Mouse (Mus musculus) forebrain, embryonic 11.5 days (tissue): ENCODE data around the gene Mmab. TPM values are rescaled to one million over a fixed set of nuclear protein-coding genes. Genes with fewer than 3 reads are reported as not detected.

Experiments
- ATAC-seq: fragments of 200-750 bp; cut with Nextera tagmentation; replicated peaks from 2 replicates; pipeline ENCODE4 v1.8.0; 2017; ENCODE audit warnings: moderate TSS enrichment; ENCODE audit not compliant: low FRiP score
- DNase-seq: peaks from one replicate; pipeline ENCODE4 v3.0.0-alpha.2; 2017; ENCODE audit warnings: low spot score
- H3K27ac ChIP-seq: fragments of 300-500 bp; sonication (generic); 2 replicates; pipeline ENCODE4 v1.5.1; 2014; ENCODE audit warnings: low read depth, low read length
- H3K27me3 ChIP-seq: fragments of 300-500 bp; sonication (generic); 2 replicates; pipeline ENCODE4 v1.6.1; 2014; ENCODE audit warnings: mild to moderate bottlenecking, low read length, mixed read lengths; ENCODE audit not compliant: control insufficient read depth, insufficient read depth
- H3K36me3 ChIP-seq: fragments of 300-500 bp; sonication (generic); 2 replicates; pipeline ENCODE4 v1.6.1; 2014; ENCODE audit warnings: mild to moderate bottlenecking, low read length, moderate library complexity, mixed read lengths; ENCODE audit not compliant: control insufficient read depth, insufficient read depth
- H3K4me1 ChIP-seq: fragments of 300-500 bp; sonication (generic); replicated peaks from 2 replicates; pipeline ENCODE4 v1.6.1; 2014; ENCODE audit warnings: low read length, mixed read lengths; ENCODE audit not compliant: control insufficient read depth, insufficient read depth
- H3K4me2 ChIP-seq: fragments of 300-500 bp; sonication (generic); 2 replicates; pipeline ENCODE4 v1.6.1; 2014; ENCODE audit warnings: low read depth, mild to moderate bottlenecking, low read length, moderate library complexity, mixed read lengths; ENCODE audit not compliant: severe bottlenecking
- H3K4me3 ChIP-seq: fragments of 300-500 bp; sonication (generic); 2 replicates; pipeline ENCODE4 v1.5.1; 2014; ENCODE audit warnings: low read depth, low read length
- H3K9ac ChIP-seq: fragments of 300-500 bp; sonication (generic); 2 replicates; pipeline ENCODE4 v1.6.1; 2014; ENCODE audit warnings: low read length
- H3K9me3 ChIP-seq: fragments of 300-500 bp; sonication (generic); 2 replicates; pipeline ENCODE4 v1.6.1; 2016; ENCODE audit warnings: low read length, mixed read lengths; ENCODE audit not compliant: control insufficient read depth
- WGBS: fragments of 180-500 bp; shearing (Covaris S2); extraction: QIAGEN DNeasy Blood & Tissue Kit; methylation state at CpG from one replicate; pipeline ENCODE4 v1.1.7; 2014; 5-methylcytosine and 5-hydroxymethylcytosine counted together
- polyA plus RNA-seq: library from polyadenylated mRNA; unstranded; fragments of >200 nt; fragmentation: Nextera tagmentation; extraction: Ambion mirVana; gene quantifications from 2 replicates; pipeline ENCODE4 v1.2.1, GENCODE M21; 2014

The Mmab gene
- polyA plus RNA-seq: 27.7 and 30.6 TPM in 2 replicates

DNA sequence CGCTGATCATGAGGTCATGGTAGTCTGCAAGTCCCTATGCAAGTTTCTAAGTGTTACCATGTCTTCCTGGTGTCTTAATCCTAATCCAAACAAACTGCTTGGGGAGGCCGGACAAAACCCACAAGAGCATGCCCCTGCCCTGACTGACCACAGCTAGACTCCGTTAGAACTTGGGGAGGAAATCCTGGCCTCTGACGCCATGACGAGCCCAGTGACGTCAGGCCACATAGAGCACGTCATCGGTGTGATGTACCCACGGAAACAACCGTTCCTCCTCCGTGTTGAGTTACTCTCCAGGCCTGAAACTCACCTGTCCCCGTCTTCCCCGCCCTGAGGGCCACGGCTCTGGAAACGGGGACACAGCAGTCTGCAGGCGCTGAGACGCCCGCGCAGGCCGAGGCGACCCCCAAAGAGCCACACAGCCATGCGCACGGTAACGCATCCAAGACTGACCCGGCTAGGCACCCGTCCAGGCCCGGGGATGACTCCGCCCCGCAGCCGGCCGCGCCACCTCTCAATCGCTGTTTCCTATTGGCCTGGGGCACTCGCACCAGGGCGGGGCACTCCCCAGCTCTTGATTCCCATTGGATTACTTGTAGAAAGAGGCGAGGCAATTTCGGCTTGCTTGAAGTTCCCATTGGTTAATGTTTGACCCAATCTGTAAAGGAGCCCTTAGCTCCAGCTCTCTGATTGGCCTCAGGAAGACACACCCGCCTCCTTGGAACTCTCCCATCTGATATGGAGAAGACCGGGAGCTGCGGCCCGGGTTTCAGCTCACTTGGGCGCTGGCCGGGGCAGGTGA lies at the start of gene Mmab, which contains the start of gene Mvk:
TSS of gene Mmab (minus strand) at position 495 of the 802 bp plus-strand sequence.
TSS of gene Mvk (plus strand) at position 704 of the 802 bp plus-strand sequence.
- WGBS: 3% methylated on average over 43 of the region's 43 CpGs
- no peaks in the 10 kb centered on the region for H3K27me3 ChIP-seq

DNA sequence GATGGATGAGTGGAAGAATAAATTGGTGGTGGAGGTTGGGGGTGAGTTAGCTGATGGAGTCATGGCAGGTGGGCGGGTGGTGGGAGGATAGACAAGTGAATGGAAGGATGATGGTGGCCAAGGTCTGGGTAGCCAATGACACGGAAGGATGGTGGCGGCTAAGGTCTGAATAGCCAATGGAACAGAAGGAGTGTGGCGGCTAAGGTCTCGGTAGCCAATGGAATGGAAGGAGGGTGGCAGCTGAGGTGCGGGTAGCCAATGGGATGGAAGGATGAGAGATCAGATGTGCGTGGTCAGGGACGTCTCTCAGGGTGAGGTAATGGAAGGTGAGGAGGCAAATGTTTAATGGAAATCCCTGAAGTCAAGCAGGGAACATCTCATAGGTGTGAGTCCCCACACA lies 46.4 kb upstream of the Mmab start:
- ATAC-seq (no peak), DNase-seq (no peak)
- no peaks in the 10 kb centered on the region for H3K36me3 ChIP-seq
- WGBS: 92% methylated on average over 8 of the region's 8 CpGs
- H3K9ac ChIP-seq: no peak overlapping the region
- H3K27ac ChIP-seq: no peak overlapping the region
- no peaks in the 10 kb centered on the region for H3K4me1 ChIP-seq
- no peaks in the 10 kb centered on the region for H3K27me3 ChIP-seq
- no peaks in the 10 kb centered on the region for H3K9me3 ChIP-seq
- no peak overlapping the region for H3K4me3 ChIP-seq
- no peak overlapping the region for H3K4me2 ChIP-seq

More for the DNA sequence above, at the start of gene Mmab, which contains the start of gene Mvk:
- Histone ChIP-seq H3K4me3 (peak within 1 kb of the TSS; percentile 66), H3K4me1 (peaks cover 7% of the 10 kb centered on the region; the same call in 1 of the 2 replicates), H3K4me2 (peak within 1 kb of the TSS; percentile 80), H3K36me3 (no peaks in the 10 kb centered on the region), H3K9ac (peak within 1 kb of the TSS; percentile 73), H3K9me3 (no peaks in the 10 kb centered on the region), H3K27ac (no peak within 1 kb of the TSS)
- ATAC-seq (peak; percentile 99), DNase-seq (peak; percentile 99)

GRCm38 (mm10) chr5:114489570-114489969 lies 45.7 kb upstream of the Mmab start:
- 92% methylated on average over 6 of the region's 6 CpGs for WGBS
- no peak overlapping the region for H3K4me2 ChIP-seq
- no peak overlapping the region for H3K27ac ChIP-seq
- H3K4me1 ChIP-seq: no peaks in the 10 kb centered on the region
- ATAC-seq: no peak
- H3K9ac ChIP-seq: no peak overlapping the region
- no peaks in the 10 kb centered on the region for H3K9me3 ChIP-seq
- no peak for DNase-seq
- no peaks in the 10 kb centered on the region for H3K36me3 ChIP-seq
- H3K27me3 ChIP-seq: no peaks in the 10 kb centered on the region
- no peak overlapping the region for H3K4me3 ChIP-seq

- no peaks in the 10 kb centered on the region for H3K27me3 ChIP-seq
- H3K4me1 ChIP-seq: peaks cover 9% of the 10 kb centered on the region
- no peak for ATAC-seq
- DNase-seq: no peak
- no peak overlapping the region for H3K4me3 ChIP-seq
- H3K36me3 ChIP-seq: no peaks in the 10 kb centered on the region
- no peak overlapping the region for H3K27ac ChIP-seq
- WGBS: 92% methylated on average over 14 of the region's 14 CpGs
- no peaks in the 10 kb centered on the region for H3K9me3 ChIP-seq
- H3K4me2 ChIP-seq: no peak overlapping the region
- H3K9ac ChIP-seq: no peak overlapping the region
Observed at GRCm38 (mm10) chr5:114485685-114486084, 41.8 kb upstream of the Mmab start.

- Histone ChIP-seq H3K4me1 (peaks cover 9% of the 10 kb centered on the region), H3K9ac (peak overlapping the region; percentile 41), H3K4me2 (peak overlapping the region; percentile 29; the same call in 1 of the 2 replicates), H3K4me3 (no peak overlapping the region), H3K27ac (peak overlapping the region; percentile 46; the same call in 1 of the 2 replicates), H3K27me3 (no peaks in the 10 kb centered on the region), H3K9me3 (no peaks in the 10 kb centered on the region), H3K36me3 (no peaks in the 10 kb centered on the region)
- ATAC-seq: peak; percentile 73
- DNase-seq: peak; percentile 67
- 9% methylated on average over 14 of the region's 14 CpGs for whole genome bisulfite sequencing
Observed at GRCm38 (mm10) chr5:114482587-114483011, 38.7 kb upstream of the Mmab start.

DNA sequence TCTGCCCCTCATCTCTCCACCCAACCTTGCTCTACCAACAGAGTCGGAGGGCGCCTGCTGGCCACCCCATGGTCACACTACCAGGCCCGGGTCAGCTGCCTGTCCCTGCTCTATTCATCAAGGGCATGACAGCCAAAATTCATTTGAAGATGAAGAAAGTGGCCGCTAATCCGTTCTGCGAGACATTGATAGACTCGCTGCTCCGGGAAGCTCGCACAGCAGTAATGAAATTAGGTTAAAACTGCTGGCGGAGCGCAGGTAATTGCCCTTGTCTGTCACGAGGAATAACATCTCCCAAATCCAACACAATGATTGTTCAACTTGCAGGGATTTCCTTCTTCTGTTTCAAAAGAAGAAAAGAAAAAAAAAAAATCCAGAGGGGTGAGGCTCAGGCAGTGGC lies 34.4 kb upstream of the Mmab start:
- Histone ChIP-seq H3K4me3 (no peak overlapping the region), H3K27me3 (no peaks in the 10 kb centered on the region), H3K27ac (no peak overlapping the region), H3K4me1 (peaks cover 20% of the 10 kb centered on the region), H3K9ac (no peak overlapping the region), H3K36me3 (no peaks in the 10 kb centered on the region), H3K4me2 (no peak overlapping the region), H3K9me3 (no peaks in the 10 kb centered on the region)
- DNase-seq (no peak), ATAC-seq (no peak)
- 66% methylated on average over 12 of the region's 12 CpGs for WGBS

GRCm38 (mm10) chr5:114474741-114475491 lies 31.1 kb upstream of the Mmab start:
- ATAC-seq: no peak; the same call in 1 of the 2 replicates

GRCm38 (mm10) chr5:114470359-114470758 lies 26.5 kb upstream of the Mmab start:
- Histone ChIP-seq H3K27ac (no peak overlapping the region), H3K9me3 (no peaks in the 10 kb centered on the region), H3K4me3 (no peak overlapping the region), H3K4me1 (peaks cover 38% of the 10 kb centered on the region), H3K9ac (no peak overlapping the region), H3K4me2 (no peak overlapping the region), H3K27me3 (no peaks in the 10 kb centered on the region), H3K36me3 (no peaks in the 10 kb centered on the region)
- ATAC-seq (no peak), DNase-seq (no peak)
- 85% methylated on average over 3 of the region's 3 CpGs for WGBS

More at GRCm38 (mm10) chr5:114474741-114475491, 31.1 kb upstream of the Mmab start:
- Histone ChIP-seq H3K4me1 (peaks cover 11% of the 10 kb centered on the region; the same call in 1 of the 2 replicates), H3K9me3 (no peaks in the 10 kb centered on the region), H3K4me3 (no peak overlapping the region), H3K27me3 (no peaks in the 10 kb centered on the region), H3K36me3 (no peaks in the 10 kb centered on the region), H3K27ac (peak overlapping the region; percentile 46; the same call in 1 of the 2 replicates), H3K9ac (no peak overlapping the region), H3K4me2 (0 out of 2 replicates have a peak overlapping the region, but pooled peaks have one; percentile 18)
- WGBS: 40% methylated on average over 35 of the region's 35 CpGs
- no peak for DNase-seq
